Mouse (Mus musculus): Measurements from ENCODE around the gene Wdr27.

DNA sequence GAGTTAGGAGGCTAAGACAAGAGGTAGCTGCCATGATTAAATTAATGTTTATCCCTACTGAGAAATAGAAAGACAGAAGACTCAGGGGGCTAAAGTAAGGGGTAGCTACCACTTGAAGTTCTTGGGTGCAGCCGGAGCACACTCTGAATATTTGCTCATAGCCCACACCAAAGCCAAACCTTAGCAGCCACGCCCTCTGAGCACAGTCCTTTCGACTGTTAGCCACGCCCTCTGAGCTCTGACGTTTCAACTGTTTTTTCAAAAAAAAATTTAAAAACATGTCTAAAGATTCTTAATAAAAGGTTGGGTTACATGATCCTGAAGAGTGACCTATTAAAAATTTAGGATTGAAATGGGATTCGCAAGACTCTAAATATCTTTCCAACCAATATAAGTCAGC is 130.3 kb downstream of the Wdr27 start:
- no peak for TF ChIP-seq CTCF (IDR thresholded peaks at IDR 0.05; ENCODE audit: low read depth)
- no peak for TF ChIP-seq EP300 (IDR thresholded peaks at IDR 0.05; ENCODE audit: low read depth)
